Mouse (Mus musculus) stomach, embryonic 15.5 days (tissue): ENCODE data around the gene Spns2. TPM values are rescaled to one million over a fixed set of nuclear protein-coding genes. Genes with fewer than 3 reads are reported as not detected.

Source experiments
- ATAC-seq: fragments of 200-750 bp; cut with Nextera tagmentation; 2 replicates; pipeline ENCODE4 v1.8.0; 2017; ENCODE audit warnings: low read depth, moderate number of reproducible peaks, moderate TSS enrichment; ENCODE audit not compliant: insufficient read depth, low FRiP score
- H3K27ac ChIP-seq: fragments of 300-500 bp; sonication (generic); 2 replicates; pipeline ENCODE4 v1.5.1; 2015; ENCODE audit warnings: mild to moderate bottlenecking, inconsistent platforms
- H3K27me3 ChIP-seq: fragments of 300-500 bp; sonication (generic); replicated peaks from 2 replicates; pipeline ENCODE4 v1.6.1; 2015; ENCODE audit warnings: inconsistent platforms
- H3K36me3 ChIP-seq: fragments of 300-500 bp; sonication (generic); 2 replicates; pipeline ENCODE4 v1.6.1; 2015; ENCODE audit warnings: inconsistent platforms
- H3K4me1 ChIP-seq: fragments of 300-500 bp; sonication (generic); 2 replicates; pipeline ENCODE4 v1.6.1; 2015; ENCODE audit warnings: inconsistent platforms
- H3K4me2 ChIP-seq: fragments of 300-500 bp; sonication (generic); 2 replicates; pipeline ENCODE4 v1.6.1; 2015; ENCODE audit warnings: mild to moderate bottlenecking, inconsistent platforms
- H3K4me3 ChIP-seq: fragments of 300-500 bp; sonication (generic); replicated peaks from 2 replicates; pipeline ENCODE4 v1.5.1; 2015; ENCODE audit warnings: inconsistent platforms
- H3K9ac ChIP-seq: fragments of 300-500 bp; sonication (generic); 2 replicates; pipeline ENCODE4 v1.6.1; 2015; ENCODE audit warnings: inconsistent platforms
- H3K9me3 ChIP-seq: fragments of 300-500 bp; sonication (generic); 2 replicates; pipeline ENCODE4 v1.6.1; 2016; ENCODE audit warnings: inconsistent platforms
- WGBS: fragments of 180-500 bp; shearing (Covaris S2); methylation state at CpG from one replicate; pipeline ENCODE4 v1.1.7; 2015; 5-methylcytosine and 5-hydroxymethylcytosine counted together
- polyA plus RNA-seq: library from polyadenylated mRNA; unstranded; fragments of >200 nt; fragmentation: Nextera tagmentation; extraction: Ambion mirVana; gene quantifications from 2 replicates; pipeline ENCODE4 v1.2.1, GENCODE M21; 2015

Gene Spns2
- polyA plus RNA-seq, 1 experiment from 2014 or later: 6.0 TPM

- H3K27ac ChIP-seq: no peak overlapping the region
- no peak for ATAC-seq
- no peak overlapping the region for H3K4me3 ChIP-seq
- H3K4me1 ChIP-seq: peaks cover 24% of the 10 kb centered on the region
- H3K36me3 ChIP-seq: peaks cover 16% of the 10 kb centered on the region
- H3K9ac ChIP-seq: no peak overlapping the region
- WGBS: 85% methylated on average over 12 of the region's 12 CpGs
- H3K4me2 ChIP-seq: no peak overlapping the region
- H3K9me3 ChIP-seq: no peaks in the 10 kb centered on the region
- H3K27me3 ChIP-seq: no peaks in the 10 kb centered on the region
Measured at GRCm38 (mm10) chr11:72402969-72403368, 86.7 kb downstream of the Spns2 start.

GRCm38 (mm10) chr11:72402017-72402416 lies 87.7 kb downstream of the Spns2 start:
- ATAC-seq: 0 out of 2 replicates have a peak, but pooled peaks have one; percentile 21
- Histone ChIP-seq H3K9me3 (no peaks in the 10 kb centered on the region), H3K36me3 (peaks cover 16% of the 10 kb centered on the region), H3K4me2 (no peak overlapping the region), H3K27me3 (no peaks in the 10 kb centered on the region), H3K27ac (no peak overlapping the region), H3K4me3 (no peak overlapping the region), H3K9ac (no peak overlapping the region), H3K4me1 (peaks cover 24% of the 10 kb centered on the region)
- 57% methylated on average over 5 of the region's 5 CpGs for WGBS

Other genes starting within 250 kb of the Spns2 start
- 0.14 and 0.34 TPM in 2 replicates for gene Slc13a5, start 222.7 kb downstream of the Spns2 start, polyA plus RNA-seq
- 5.3 and 6.0 TPM in 2 replicates for gene Xaf1, start 188.3 kb downstream of the Spns2 start, polyA plus RNA-seq
- gene Fbxo39, start 175.5 kb downstream of the Spns2 start, polyA plus RNA-seq: not detected in 2 replicates
- gene Tekt1, start 127.5 kb downstream of the Spns2 start, polyA plus RNA-seq: 0.67 and 0.68 TPM in 2 replicates
- 50.8 and 56.0 TPM in 2 replicates for gene Smtnl2, start 78.2 kb downstream of the Spns2 start, polyA plus RNA-seq
- 4.7 and 4.8 TPM in 2 replicates for gene Ggt6, start 54.4 kb downstream of the Spns2 start, polyA plus RNA-seq
- gene Mybbp1a, start 48.5 kb downstream of the Spns2 start, polyA plus RNA-seq: 144 and 159 TPM in 2 replicates
- gene Spns3, start 60.6 kb upstream of the Spns2 start, polyA plus RNA-seq: 0.61 and 0.98 TPM in 2 replicates
- 56.1 and 64.2 TPM in 2 replicates for gene Ube2g1, start 117.4 kb upstream of the Spns2 start, polyA plus RNA-seq
- 20.6 and 22.3 TPM in 2 replicates for gene Ankfy1, start 200.1 kb upstream of the Spns2 start, polyA plus RNA-seq